Mouse (Mus musculus): ENCODE measurements around the gene Rab35.

The Rab35 gene

DNA sequence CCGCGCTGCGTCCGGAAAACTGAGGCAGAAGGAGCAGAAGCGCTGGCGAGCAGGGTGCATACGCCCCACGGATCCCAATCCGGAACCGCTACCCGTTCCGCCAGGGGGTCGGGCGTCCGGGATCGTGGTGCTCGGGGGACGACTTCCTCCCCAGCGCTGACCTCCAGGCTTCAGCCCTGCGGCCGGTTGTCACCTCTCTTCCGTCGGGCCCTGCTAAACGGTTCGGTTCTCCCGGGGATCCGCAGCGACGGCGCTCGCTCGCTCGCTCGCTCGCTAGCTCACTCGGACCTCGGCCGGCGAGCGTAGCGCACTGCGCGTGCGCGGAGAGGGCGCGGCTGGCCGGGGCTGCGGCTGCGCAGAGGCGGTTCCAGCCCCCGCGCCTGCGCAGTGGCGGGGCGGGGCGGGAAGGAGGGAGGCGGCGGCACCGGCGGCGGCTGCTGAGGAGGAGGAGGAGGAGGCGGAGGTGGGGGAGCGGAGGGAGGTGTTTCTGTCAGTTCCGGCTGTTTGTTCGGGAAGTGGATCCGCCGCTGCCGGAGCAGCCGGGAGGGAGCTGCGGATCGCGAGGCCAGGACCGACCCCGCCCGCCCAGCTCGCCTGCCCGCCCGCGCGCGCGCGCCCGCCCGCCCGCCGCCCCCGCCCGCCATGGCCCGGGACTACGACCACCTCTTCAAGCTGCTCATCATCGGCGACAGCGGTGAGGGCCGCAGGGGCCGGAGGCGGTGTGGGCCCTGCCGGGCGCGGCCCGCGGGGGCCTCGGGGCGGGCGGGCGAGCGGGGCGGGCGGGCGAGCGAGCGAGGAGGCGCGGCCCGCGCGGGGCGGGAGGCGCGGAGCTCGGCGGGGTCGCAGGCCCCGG, at the start of gene Rab35:
Gene Rab35 (plus strand): TSS at position 404 of the 853 bp plus-strand sequence.
- peak; percentile 94 to 95 for DNase-seq (ENCODE audit: low spot score in 2 of 2)

- DNase-seq (ENCODE audit: low spot score in 2 of 2) = no peak
Measured at GRCm38 (mm10) chr5:115585616-115586015, 46.1 kb upstream of the Rab35 start.

DNA sequence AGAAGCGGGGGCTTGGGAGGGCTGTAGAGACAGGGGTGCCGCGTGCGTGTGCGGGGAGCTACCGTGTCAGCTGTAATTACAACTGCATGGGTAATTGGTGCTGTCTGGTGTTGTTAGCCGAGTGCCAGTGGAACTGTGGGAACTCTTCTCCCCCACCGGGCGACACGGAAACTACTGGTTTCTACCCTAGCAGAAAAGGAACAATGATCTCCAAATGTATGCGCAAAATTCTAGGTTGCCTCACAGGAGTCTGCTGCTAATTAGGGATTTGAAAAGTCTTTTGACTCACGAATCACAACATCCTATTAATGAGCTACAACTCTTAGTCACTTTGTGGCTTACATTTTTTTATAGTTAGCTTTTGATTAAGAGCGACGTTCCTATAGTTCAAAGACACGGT, 45.5 kb upstream of the Rab35 start:
- no peak for DNase-seq (ENCODE audit: low spot score in 2 of 2)

DNA sequence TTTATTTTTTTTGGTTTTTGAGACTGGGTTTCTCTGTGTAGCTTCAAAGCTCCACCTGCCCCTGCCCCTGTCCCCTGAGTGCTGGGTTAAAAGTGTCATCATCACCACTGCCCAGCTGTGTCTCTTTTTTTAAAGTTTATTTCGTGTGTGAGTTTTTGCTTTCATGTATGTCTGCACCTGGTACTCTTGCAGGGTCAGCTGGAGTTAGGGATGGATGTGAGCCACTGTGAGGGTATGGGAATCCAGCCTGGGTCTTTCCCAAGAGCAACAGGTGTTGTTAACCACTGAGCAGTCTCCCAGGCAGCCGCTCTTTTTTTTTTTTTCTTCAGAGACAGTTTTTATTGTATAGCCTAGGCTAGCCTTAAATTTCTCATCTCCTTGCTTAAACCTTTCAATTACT, 44.9 kb upstream of the Rab35 start:
- no peak for DNase-seq (ENCODE audit: low spot score in 2 of 2)

DNA sequence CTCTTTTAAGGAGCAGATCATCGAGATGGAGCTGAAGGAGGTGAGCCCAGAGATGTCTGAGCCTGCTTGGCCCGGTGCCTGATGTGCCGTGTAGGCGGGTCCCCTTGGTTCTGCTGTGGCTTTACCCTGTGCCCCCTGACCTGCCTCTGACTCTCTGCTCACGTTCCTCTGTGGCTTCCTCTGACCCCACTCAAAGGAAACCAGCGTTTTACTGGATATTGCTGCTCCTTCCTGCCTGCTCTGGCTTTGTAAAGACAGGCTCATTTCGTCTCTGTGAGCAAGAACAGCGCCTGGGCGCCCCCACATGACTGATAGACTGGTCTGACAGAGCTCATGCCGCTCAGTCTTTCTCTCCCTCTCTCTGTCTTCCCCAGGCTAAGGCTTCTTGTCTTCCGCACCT, 40.7 kb upstream of the Rab35 start:
- no peak for DNase-seq (ENCODE audit: low spot score in 2 of 2)

GRCm38 (mm10) chr5:115591506-115591905, 40.2 kb upstream of the Rab35 start:
- no peak for DNase-seq (ENCODE audit: low spot score in 2 of 2)

GRCm38 (mm10) chr5:115603561-115603960, 28.1 kb upstream of the Rab35 start:
- DNase-seq (ENCODE audit: low spot score in 2 of 2) = no peak

DNA sequence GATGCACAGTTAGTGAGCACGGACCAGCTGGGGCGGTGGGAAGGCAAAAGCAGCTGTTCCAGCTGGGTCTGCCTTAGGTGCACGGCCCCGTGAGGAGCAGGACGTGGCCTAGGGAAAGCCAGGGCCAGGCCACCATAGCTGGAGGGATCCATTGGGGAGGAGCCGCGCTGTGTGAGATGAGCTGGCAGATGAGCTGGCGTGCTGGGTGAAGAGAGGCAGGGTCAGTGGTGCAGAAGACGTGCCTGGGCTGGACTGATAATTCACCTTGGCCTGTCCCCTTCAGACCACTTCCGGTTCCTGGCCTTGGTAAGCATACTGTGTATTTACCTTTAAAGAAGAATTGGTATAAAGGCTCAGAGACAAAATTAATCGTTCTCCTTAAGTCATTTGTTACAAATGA, 20.1 kb upstream of the Rab35 start:
- no peak for DNase-seq (ENCODE audit: low spot score in 2 of 2)

DNA sequence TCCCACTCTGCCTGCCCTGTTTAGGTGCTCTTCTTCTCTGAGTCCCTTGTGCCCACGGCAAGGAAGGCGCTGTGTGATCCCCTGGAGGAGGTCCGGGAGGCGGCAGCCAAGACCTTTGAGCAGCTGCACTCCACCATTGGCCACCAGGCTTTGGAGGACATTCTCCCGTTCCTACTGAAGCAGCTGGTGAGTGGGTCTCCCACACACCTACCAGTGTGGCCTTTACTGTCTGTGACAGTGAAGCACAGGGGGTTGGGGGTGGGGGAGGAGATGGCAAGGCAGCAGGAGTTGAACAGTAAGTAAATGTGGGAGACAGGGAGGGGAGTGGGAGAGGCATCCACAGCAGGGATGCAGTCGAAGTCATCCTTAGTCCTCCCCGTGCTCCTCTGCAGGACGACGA, 18.4 kb upstream of the Rab35 start:
- no peak for DNase-seq (ENCODE audit: low spot score in 2 of 2)

- DNase-seq (ENCODE audit: low spot score in 2 of 2) = peak in 1 of 2 experiments; percentile 31
Measured at GRCm38 (mm10) chr5:115614948-115615347, 16.8 kb upstream of the Rab35 start.

GRCm38 (mm10) chr5:115619690-115620089, 12.0 kb upstream of the Rab35 start:
- DNase-seq (ENCODE audit: low spot score in 2 of 2) = no peak

DNA sequence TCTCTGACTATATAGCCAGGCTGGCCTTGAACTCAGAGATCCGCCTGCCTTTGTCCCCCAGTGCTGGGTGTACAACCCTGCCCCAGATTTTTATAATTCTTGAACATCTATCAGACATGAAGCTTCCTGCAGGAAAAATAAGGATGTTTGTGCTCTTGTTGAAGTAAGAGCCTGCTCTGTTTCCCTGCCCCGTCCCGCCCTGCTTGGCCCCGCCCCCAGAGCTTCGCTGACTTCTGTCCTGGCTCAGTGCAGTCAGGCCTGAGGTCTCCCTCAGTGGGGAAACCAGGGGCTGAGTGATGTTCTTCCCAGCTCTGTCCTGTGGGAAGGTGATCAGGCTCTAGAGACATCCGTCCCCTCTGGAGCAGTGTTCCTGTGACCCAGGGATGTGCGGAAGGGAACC, 9.0 kb upstream of the Rab35 start:
- DNase-seq (ENCODE audit: low spot score in 2 of 2) = no peak

DNA sequence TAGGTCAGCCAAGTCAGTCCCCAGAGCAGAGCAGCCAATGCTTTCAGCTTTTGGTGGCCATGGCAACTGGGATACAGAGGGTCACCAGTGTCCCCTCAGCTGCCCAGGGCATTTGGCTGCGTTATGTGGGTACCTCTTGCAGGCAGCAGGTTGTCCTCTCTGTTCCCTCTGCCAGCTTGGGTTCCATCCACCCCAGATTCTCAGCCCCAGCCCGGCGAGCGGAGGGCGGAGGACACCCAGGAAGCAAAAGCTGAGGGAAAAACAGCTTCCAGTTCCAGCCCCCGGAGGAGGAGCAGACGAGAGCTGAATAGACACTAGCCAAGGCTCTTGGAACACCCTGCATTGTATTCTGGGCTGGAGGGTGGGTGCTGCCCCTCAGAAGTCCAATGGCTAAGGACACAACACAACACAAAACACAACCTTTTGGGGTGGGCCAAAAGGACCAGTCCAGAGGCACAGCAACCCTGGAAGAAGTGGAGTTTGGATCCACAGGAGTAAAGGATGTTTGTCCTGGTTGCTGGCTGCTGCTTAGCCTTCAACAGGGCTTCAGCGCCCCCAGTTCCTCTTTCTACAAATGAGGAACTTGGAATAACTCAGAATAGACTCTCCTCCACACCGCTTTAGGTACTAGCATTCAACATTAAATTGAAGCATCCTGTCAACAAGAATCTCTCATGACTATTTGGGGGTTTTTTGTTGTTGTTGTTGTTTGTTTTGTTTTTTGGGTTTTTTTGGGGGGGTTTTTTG, 7.8 kb upstream of the Rab35 start:
- DNase-seq (ENCODE audit: low spot score in 2 of 2) = peak; percentile 55 to 65

DNA sequence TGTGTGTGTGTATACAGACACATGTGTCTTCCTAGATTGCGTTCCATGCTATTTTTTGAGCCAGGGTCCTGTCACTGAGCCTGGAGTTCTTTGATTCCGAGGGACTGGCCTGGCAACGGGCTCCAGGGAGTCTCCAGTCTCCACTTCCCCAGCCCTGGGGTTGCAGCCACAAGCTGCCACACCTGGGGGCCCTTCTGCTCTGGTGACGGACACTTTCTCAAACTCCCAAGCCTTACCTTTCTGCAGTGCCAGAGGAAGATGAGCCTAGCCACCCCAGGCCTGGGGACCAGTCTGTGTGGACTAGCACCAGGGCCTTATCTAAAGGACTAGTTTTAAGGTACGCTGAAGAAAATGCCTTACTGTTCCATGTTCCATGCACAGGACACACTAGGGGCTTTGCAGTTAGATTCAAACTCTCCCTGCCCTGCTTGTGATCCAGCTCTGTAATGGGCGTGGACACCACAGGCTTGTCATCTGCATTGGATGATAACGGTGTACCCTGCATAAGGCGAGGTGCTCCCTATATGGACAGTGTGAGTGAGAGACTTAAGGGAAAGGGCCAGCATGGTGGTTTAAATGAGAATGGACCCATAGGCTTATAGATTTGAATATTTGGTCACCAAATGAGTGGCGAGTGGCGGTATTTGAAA, 5.3 kb upstream of the Rab35 start:
- DNase-seq (ENCODE audit: low spot score in 2 of 2) = peak; percentile 50 to 73

DNA sequence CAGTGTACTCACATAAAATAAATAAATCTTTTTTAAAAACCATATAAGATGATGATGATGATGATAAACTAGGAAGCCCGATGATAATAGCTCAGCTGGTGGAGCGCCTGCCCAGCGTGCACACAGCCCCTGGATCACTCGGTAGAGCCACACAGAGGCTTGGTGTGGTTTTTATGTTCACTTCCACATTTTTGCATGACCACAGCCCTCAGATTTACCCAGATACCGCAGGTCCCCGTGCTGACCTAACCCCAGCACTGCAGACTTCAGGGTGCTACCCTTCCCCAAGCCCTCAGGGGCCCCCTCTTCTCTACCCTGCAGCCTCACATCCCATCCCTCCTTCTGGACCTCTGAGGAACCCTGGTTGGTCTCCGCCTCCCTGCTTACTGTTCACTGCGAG, 3.6 kb upstream of the Rab35 start:
- no peak for DNase-seq (ENCODE audit: low spot score in 2 of 2)

- DNase-seq (ENCODE audit: low spot score in 2 of 2) = no peak
Measured at GRCm38 (mm10) chr5:115629672-115630071, 2.0 kb upstream of the Rab35 start.

DNA sequence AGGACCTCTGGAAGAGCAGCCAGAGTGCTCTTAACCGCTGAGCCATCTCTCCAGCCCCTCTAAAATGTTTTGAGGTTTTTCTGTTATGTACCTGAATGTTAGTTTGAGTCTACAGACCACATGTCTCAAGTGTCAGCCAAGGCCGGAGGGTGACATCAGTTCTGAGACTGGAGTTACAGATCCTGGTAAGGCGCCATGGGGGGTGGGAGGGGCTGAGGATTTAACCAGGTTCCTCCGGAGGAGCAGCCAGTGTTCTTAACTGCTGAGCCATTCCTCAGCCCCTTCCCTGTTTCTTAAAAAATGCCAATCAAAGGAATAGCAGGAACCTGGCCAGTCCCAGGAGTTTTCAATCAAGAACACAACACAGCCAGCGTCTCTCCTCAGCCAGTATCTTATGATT, 1.4 kb upstream of the Rab35 start:
- no peak for DNase-seq (ENCODE audit: low spot score in 2 of 2)

DNA sequence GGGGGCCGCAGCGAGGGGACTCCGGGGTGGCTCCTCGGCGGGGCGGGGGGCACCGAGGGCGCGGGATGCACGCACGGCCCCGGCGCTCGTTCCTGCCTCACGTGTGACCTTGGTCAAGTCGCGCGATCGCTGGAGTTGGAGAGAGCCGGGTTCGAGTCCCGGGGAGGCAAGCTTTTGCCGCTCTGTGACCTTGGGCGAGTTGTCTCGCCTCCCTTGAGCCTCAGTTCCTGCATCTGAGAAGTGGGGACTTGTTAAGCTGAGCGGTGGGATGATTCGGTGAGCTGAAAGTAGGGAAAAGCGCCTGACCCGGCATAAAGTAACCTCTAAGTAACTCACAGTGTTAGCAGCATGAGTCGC, 628 bp downstream of the Rab35 start:
- peak in 1 of 2 experiments; percentile 43 for DNase-seq (ENCODE audit: low spot score in 2 of 2)

GRCm38 (mm10) chr5:115633060-115633459, 1.4 kb downstream of the Rab35 start:
- DNase-seq (ENCODE audit: low spot score in 2 of 2) = no peak

DNA sequence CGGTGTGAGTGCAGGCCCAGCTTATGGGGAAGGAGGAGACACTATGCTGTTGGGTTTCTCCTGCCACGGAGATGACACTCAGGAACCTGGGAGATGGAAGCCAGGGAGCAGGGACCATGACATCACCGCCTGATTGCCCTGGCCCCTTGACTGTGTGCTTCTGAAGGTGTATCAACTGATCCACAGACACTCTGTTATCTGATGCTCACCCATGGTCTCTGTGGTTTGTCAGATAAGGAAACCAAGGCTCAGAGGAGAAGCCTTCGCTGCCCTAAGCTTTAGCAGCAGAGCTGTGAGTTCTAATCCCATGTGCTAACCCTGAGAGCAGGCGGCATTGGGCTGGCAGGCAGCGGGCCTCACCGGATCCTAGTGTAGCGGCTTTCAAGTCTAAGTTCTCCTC, 2.3 kb downstream of the Rab35 start:
- DNase-seq (ENCODE audit: low spot score in 2 of 2) = no peak

DNA sequence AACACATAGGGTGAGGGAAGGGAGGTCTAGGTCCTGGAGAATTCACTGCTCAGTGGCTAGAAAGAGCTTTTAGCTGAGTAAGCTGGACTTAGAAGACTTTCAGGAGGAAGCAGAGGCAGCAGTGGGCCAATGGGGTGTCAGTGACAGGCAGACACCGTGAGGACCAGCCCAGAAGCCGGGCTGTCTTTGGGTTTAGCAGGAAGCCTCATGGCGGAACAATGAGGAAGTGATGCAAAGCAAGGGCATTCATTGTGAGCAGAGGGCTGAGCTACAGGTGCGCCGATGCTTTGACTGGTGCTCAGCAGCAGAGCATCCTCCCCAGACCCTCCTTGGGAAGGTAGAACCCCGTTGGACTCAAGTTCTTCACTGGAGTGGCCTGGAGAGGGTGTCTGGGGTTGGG, 3.8 kb downstream of the Rab35 start:
- peak; percentile 75 to 78 for DNase-seq (ENCODE audit: low spot score in 2 of 2)

- DNase-seq (ENCODE audit: low spot score in 2 of 2) = no peak
Measured at GRCm38 (mm10) chr5:115644192-115644591, 12.5 kb downstream of the Rab35 start.

- DNase-seq (ENCODE audit: low spot score in 2 of 2) = no peak
Measured at GRCm38 (mm10) chr5:115648876-115649275, 17.2 kb downstream of the Rab35 start.

Measured in spleen, postnatal 36 days (tissue).